Mouse (Mus musculus): ENCODE data around the gene Cep63. TPM values are rescaled to one million over a fixed set of nuclear protein-coding genes. Genes with fewer than 3 reads are reported as not detected.

Cep63 gene
- polyA plus RNA-seq, 1 experiment from 2014 or later = 43.0 TPM

GRCm38 (mm10) chr9:102643486-102644101, 17.3 kb upstream of the Cep63 start:
- peak overlapping the region; percentile 39 for H3K4me2 ChIP-seq
- no peaks in the 10 kb centered on the region; the same call in none of the 2 replicates for H3K27me3 ChIP-seq
- peak overlapping the region; percentile 75 for H3K27ac ChIP-seq
- no peak overlapping the region for H3K4me3 ChIP-seq
- H3K9me3 ChIP-seq = no peaks in the 10 kb centered on the region
- WGBS = 3% methylated on average over 10 of the region's 10 CpGs
- ATAC-seq (ENCODE audit: low FRiP score) = peak; percentile 94
- no peak overlapping the region for H3K9ac ChIP-seq
- peaks cover 34% of the 10 kb centered on the region for H3K4me1 ChIP-seq (replicated peaks)
- H3K36me3 ChIP-seq = no peaks in the 10 kb centered on the region

GRCm38 (mm10) chr9:102643071-102643485, 16.7 kb upstream of the Cep63 start:
- Histone ChIP-seq H3K36me3 (no peaks in the 10 kb centered on the region), H3K4me2 (peak overlapping the region; percentile 39), H3K9ac (no peak overlapping the region), H3K9me3 (no peaks in the 10 kb centered on the region), H3K27me3 (no peaks in the 10 kb centered on the region; the same call in 1 of the 2 replicates), H3K27ac (peak overlapping the region; percentile 75), H3K4me3 (no peak overlapping the region), H3K4me1 (replicated peaks) (peaks cover 34% of the 10 kb centered on the region)
- WGBS = 36% methylated on average over 8 of the region's 8 CpGs
- 0 out of 2 replicates have a peak, but pooled peaks have one; percentile 49 for ATAC-seq (ENCODE audit: low FRiP score)

GRCm38 (mm10) chr9:102641531-102641930, 15.2 kb upstream of the Cep63 start:
- Histone ChIP-seq H3K27ac (no peak overlapping the region), H3K36me3 (no peaks in the 10 kb centered on the region), H3K27me3 (no peaks in the 10 kb centered on the region), H3K9ac (no peak overlapping the region), H3K4me1 (replicated peaks) (peaks cover 46% of the 10 kb centered on the region), H3K9me3 (no peaks in the 10 kb centered on the region), H3K4me2 (no peak overlapping the region), H3K4me3 (no peak overlapping the region)
- 80% methylated on average over 6 of the region's 6 CpGs for WGBS
- ATAC-seq (ENCODE audit: low FRiP score) = no peak

GRCm38 (mm10) chr9:102639510-102639909, 13.2 kb upstream of the Cep63 start:
- 91% methylated on average over 8 of the region's 8 CpGs for WGBS
- Histone ChIP-seq H3K4me2 (no peak overlapping the region), H3K9me3 (no peaks in the 10 kb centered on the region), H3K36me3 (peaks cover 4% of the 10 kb centered on the region; the same call in 1 of the 2 replicates), H3K9ac (no peak overlapping the region), H3K27ac (no peak overlapping the region), H3K27me3 (no peaks in the 10 kb centered on the region), H3K4me3 (no peak overlapping the region), H3K4me1 (replicated peaks) (peaks cover 39% of the 10 kb centered on the region)
- ATAC-seq (ENCODE audit: low FRiP score) = no peak

- no peak overlapping the region for H3K4me3 ChIP-seq
- no peak for ATAC-seq (ENCODE audit: low FRiP score)
- 72% methylated on average over 7 of the region's 7 CpGs for WGBS
- no peaks in the 10 kb centered on the region for H3K27me3 ChIP-seq
- H3K9me3 ChIP-seq = no peaks in the 10 kb centered on the region
- no peak overlapping the region for H3K4me2 ChIP-seq
- peaks cover 10% of the 10 kb centered on the region for H3K36me3 ChIP-seq
- no peak overlapping the region for H3K27ac ChIP-seq
- H3K4me1 ChIP-seq (replicated peaks) = peaks cover 34% of the 10 kb centered on the region
- no peak overlapping the region for H3K9ac ChIP-seq
Measured at GRCm38 (mm10) chr9:102638963-102639362, 12.6 kb upstream of the Cep63 start.

GRCm38 (mm10) chr9:102637115-102637514, 10.8 kb upstream of the Cep63 start:
- 74% methylated on average over 4 of the region's 4 CpGs for WGBS
- no peak overlapping the region for H3K9ac ChIP-seq

GRCm38 (mm10) chr9:102636553-102636952, 10.2 kb upstream of the Cep63 start:
- H3K27ac ChIP-seq = no peak overlapping the region
- peaks cover 20% of the 10 kb centered on the region for H3K36me3 ChIP-seq
- peaks cover 19% of the 10 kb centered on the region for H3K4me1 ChIP-seq (replicated peaks)
- WGBS = 2% methylated on average over 4 of the region's 4 CpGs
- no peaks in the 10 kb centered on the region for H3K27me3 ChIP-seq
- ATAC-seq (ENCODE audit: low FRiP score) = no peak
- H3K4me3 ChIP-seq = no peak overlapping the region
- no peaks in the 10 kb centered on the region for H3K9me3 ChIP-seq
- H3K4me2 ChIP-seq = no peak overlapping the region
- H3K9ac ChIP-seq = no peak overlapping the region

More at GRCm38 (mm10) chr9:102637115-102637514, 10.8 kb upstream of the Cep63 start:
- no peaks in the 10 kb centered on the region for H3K27me3 ChIP-seq
- no peak for ATAC-seq (ENCODE audit: low FRiP score)
- no peaks in the 10 kb centered on the region for H3K9me3 ChIP-seq
- no peak overlapping the region for H3K4me3 ChIP-seq
- H3K36me3 ChIP-seq = peaks cover 14% of the 10 kb centered on the region
- peaks cover 19% of the 10 kb centered on the region for H3K4me1 ChIP-seq (replicated peaks)
- no peak overlapping the region for H3K4me2 ChIP-seq
- H3K27ac ChIP-seq = no peak overlapping the region

- WGBS = 91% methylated on average over 8 of the region's 8 CpGs
- ATAC-seq (ENCODE audit: low FRiP score) = no peak
- H3K9me3 ChIP-seq = no peaks in the 10 kb centered on the region
- H3K36me3 ChIP-seq = peaks cover 32% of the 10 kb centered on the region
- peaks cover 19% of the 10 kb centered on the region for H3K4me1 ChIP-seq (replicated peaks)
- H3K4me3 ChIP-seq = no peak overlapping the region
- H3K4me2 ChIP-seq = no peak overlapping the region
- H3K27ac ChIP-seq = no peak overlapping the region
- H3K27me3 ChIP-seq = no peaks in the 10 kb centered on the region
- no peak overlapping the region for H3K9ac ChIP-seq
Measured at GRCm38 (mm10) chr9:102634453-102634852, 8.1 kb upstream of the Cep63 start.

- H3K4me2 ChIP-seq = no peak overlapping the region
- 0 out of 2 replicates have a peak, but pooled peaks have one; percentile 52 for ATAC-seq (ENCODE audit: low FRiP score)
- peaks cover 32% of the 10 kb centered on the region for H3K36me3 ChIP-seq
- H3K27ac ChIP-seq = peak overlapping the region; percentile 25
- WGBS = 57% methylated on average over 1 of the region's 1 CpGs
- H3K4me1 ChIP-seq (replicated peaks) = peaks cover 15% of the 10 kb centered on the region
- no peaks in the 10 kb centered on the region for H3K9me3 ChIP-seq
- no peaks in the 10 kb centered on the region for H3K27me3 ChIP-seq
- H3K9ac ChIP-seq = 0 out of 2 replicates have a peak overlapping the region, but pooled peaks have one; percentile 19
- no peak overlapping the region for H3K4me3 ChIP-seq
Measured at GRCm38 (mm10) chr9:102632923-102633537, 6.7 kb upstream of the Cep63 start.

- Histone ChIP-seq H3K4me1 (replicated peaks) (peaks cover 16% of the 10 kb centered on the region), H3K4me3 (no peak overlapping the region), H3K4me2 (no peak overlapping the region), H3K27me3 (no peaks in the 10 kb centered on the region), H3K9ac (no peak overlapping the region), H3K9me3 (no peaks in the 10 kb centered on the region), H3K36me3 (peaks cover 32% of the 10 kb centered on the region), H3K27ac (no peak overlapping the region)
- 92% methylated on average over 4 of the region's 4 CpGs for WGBS
- no peak for ATAC-seq (ENCODE audit: low FRiP score)
Measured at GRCm38 (mm10) chr9:102632173-102632572, 5.8 kb upstream of the Cep63 start.

GRCm38 (mm10) chr9:102631589-102632147, 5.3 kb upstream of the Cep63 start:
- no peak for ATAC-seq (ENCODE audit: low FRiP score)
- H3K4me2 ChIP-seq = no peak overlapping the region
- peaks cover 32% of the 10 kb centered on the region for H3K36me3 ChIP-seq
- no peak overlapping the region for H3K9ac ChIP-seq
- H3K4me1 ChIP-seq (replicated peaks) = peaks cover 14% of the 10 kb centered on the region
- 64% methylated on average over 2 of the region's 2 CpGs for WGBS
- H3K9me3 ChIP-seq = no peaks in the 10 kb centered on the region
- no peak overlapping the region for H3K27ac ChIP-seq
- no peak overlapping the region for H3K4me3 ChIP-seq
- H3K27me3 ChIP-seq = no peaks in the 10 kb centered on the region

- H3K27me3 ChIP-seq = no peaks in the 10 kb centered on the region
- WGBS = 75% methylated on average over 7 of the region's 7 CpGs
- H3K4me3 ChIP-seq = no peak overlapping the region
Measured at GRCm38 (mm10) chr9:102629052-102629451, 2.7 kb upstream of the Cep63 start.

More at GRCm38 (mm10) chr9:102629052-102629451, 2.7 kb upstream of the Cep63 start:
- no peaks in the 10 kb centered on the region for H3K9me3 ChIP-seq
- H3K4me1 ChIP-seq (replicated peaks) = peaks cover 25% of the 10 kb centered on the region
- H3K27ac ChIP-seq = no peak overlapping the region
- H3K4me2 ChIP-seq = no peak overlapping the region
- peaks cover 23% of the 10 kb centered on the region for H3K36me3 ChIP-seq
- ATAC-seq (ENCODE audit: low FRiP score) = no peak
- H3K9ac ChIP-seq = no peak overlapping the region

All from hindbrain, embryonic 13.5 days (tissue).